Mouse (Mus musculus) fat pad, adult 2 months (tissue): ENCODE results near the gene Arap2.
"Not testable (repeated sequence)": the region's sequence is repeated elsewhere in the genome, so short reads cannot be mapped to it uniquely, and the experiment has no call there.

ENCODE experiments used
- DNase-seq: peaks from one replicate; pipeline ENCODE4 v3.0.0-alpha.2; 2011; ENCODE audit warnings: low read depth, low spot score; ENCODE audit errors: extremely low read depth

Gene Arap2

GRCm38 (mm10) chr5:62743220-62743922, 22.6 kb downstream of the Arap2 start:
- DNase-seq = no peak

- DNase-seq = no peak
These were observed 26.2 kb downstream of the Arap2 start for GRCm38 (mm10) chr5:62739451-62740415.

GRCm38 (mm10) chr5:62730573-62730972, 35.4 kb downstream of the Arap2 start:
- DNase-seq = not testable (repeated sequence)

GRCm38 (mm10) chr5:62725551-62725950, 40.4 kb downstream of the Arap2 start:
- DNase-seq = peak; percentile 37

- DNase-seq = no peak
These were observed 42.5 kb downstream of the Arap2 start for GRCm38 (mm10) chr5:62723261-62724105.

GRCm38 (mm10) chr5:62716468-62716867, 49.5 kb downstream of the Arap2 start:
- DNase-seq = no peak

- no peak for DNase-seq
These were observed 50.0 kb downstream of the Arap2 start for GRCm38 (mm10) chr5:62715977-62716376.

- DNase-seq = no peak
These were observed 50.5 kb downstream of the Arap2 start for GRCm38 (mm10) chr5:62715436-62715835.

GRCm38 (mm10) chr5:62710955-62711354, 55.0 kb downstream of the Arap2 start:
- no peak for DNase-seq

- DNase-seq = no peak
These were observed 59.1 kb downstream of the Arap2 start for GRCm38 (mm10) chr5:62706900-62707299.

GRCm38 (mm10) chr5:62689965-62690364, 76.0 kb downstream of the Arap2 start:
- DNase-seq = no peak

GRCm38 (mm10) chr5:62683751-62684150, 82.2 kb downstream of the Arap2 start:
- no peak for DNase-seq

- no peak for DNase-seq
These were observed 82.8 kb downstream of the Arap2 start for GRCm38 (mm10) chr5:62683207-62683606.

- DNase-seq = no peak
These were observed 88.6 kb downstream of the Arap2 start for GRCm38 (mm10) chr5:62677390-62677789.

- peak; percentile 21 for DNase-seq
These were observed 93.1 kb downstream of the Arap2 start for GRCm38 (mm10) chr5:62672736-62673436.

- no peak for DNase-seq
These were observed 100.6 kb downstream of the Arap2 start for GRCm38 (mm10) chr5:62665329-62665728.

GRCm38 (mm10) chr5:62664847-62665246, 101.1 kb downstream of the Arap2 start:
- DNase-seq = no peak

- no peak for DNase-seq
These were observed 102.8 kb downstream of the Arap2 start for GRCm38 (mm10) chr5:62663206-62663605.

- no peak for DNase-seq
These were observed 112.0 kb downstream of the Arap2 start for GRCm38 (mm10) chr5:62653924-62654323.

- DNase-seq = no peak
These were observed 123.6 kb downstream of the Arap2 start for GRCm38 (mm10) chr5:62642330-62642729.
